Mouse (Mus musculus) ovary, postnatal 14 days (tissue): ENCODE data around the gene Ddx28.
"Not testable (repeated sequence)": the region's sequence is repeated elsewhere in the genome, so short reads cannot be mapped to it uniquely, and the experiment has no call there.

Experiments
- DNase-seq: peaks from one replicate; pipeline ENCODE4 v3.0.0; 2022; ENCODE audit warnings: low spot score

The Ddx28 gene

GRCm38 (mm10) chr8:106012203-106012602 is 521 bp upstream of the Ddx28 start:
- not testable (repeated sequence) for DNase-seq

GRCm38 (mm10) chr8:106010748-106011642 is 687 bp downstream of the Ddx28 start:
- peak; percentile 89 for DNase-seq

DNA sequence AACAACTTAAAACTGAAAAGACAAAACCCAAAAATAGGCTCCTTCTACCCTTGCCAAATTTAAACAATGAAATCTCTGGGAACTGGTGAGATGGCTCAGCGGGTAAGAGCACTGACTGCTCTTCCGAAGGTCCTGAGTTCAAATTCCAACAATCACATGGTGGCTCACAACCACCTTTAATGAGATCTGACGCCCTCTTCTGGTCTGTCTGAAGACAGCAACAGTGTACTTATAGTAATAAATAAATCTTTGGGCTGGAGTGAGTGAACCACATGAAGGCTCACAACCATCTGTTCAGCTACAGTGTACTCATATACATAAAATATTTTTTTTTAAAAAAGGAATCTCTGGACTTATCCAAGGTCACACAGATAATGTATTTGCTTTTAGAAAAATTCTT is 3.8 kb downstream of the Ddx28 start:
- DNase-seq: not testable (repeated sequence)

GRCm38 (mm10) chr8:106007135-106007534 is 4.5 kb downstream of the Ddx28 start:
- DNase-seq: no peak

- no peak for DNase-seq
These were observed 5.3 kb downstream of the Ddx28 start for GRCm38 (mm10) chr8:106006413-106006812.

GRCm38 (mm10) chr8:106005875-106006274 is 5.8 kb downstream of the Ddx28 start, which contains the start of gene Dpep2nb:
Gene Dpep2nb (minus strand): TSS chr8:106005975.
- no peak for DNase-seq

- DNase-seq: no peak
These were observed 7.0 kb downstream of the Ddx28 start for GRCm38 (mm10) chr8:106004538-106005207.

GRCm38 (mm10) chr8:106001908-106002307 is 9.8 kb downstream of the Ddx28 start:
- no peak for DNase-seq

GRCm38 (mm10) chr8:105998971-105999370 is 12.7 kb downstream of the Ddx28 start:
- DNase-seq: no peak

DNA sequence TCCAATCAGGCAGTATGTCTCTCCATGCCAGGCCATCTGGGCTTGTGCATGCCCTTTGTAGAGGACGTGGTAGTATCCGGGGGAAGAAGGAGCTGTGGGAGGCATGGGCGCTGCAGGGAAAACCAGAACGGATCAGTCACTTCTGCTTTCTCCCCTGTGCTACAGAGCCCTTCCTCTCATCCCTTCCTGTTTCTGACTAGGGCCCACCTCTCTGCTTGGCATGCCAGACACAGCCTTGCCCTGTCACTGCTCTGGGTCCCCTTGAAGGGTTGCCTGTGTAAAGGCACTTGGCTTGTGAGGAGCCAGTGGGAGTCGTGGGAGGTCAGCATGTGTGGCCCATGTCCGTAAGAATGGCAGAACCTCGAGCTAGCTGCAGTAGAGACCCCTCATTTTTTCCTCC is 15.3 kb downstream of the Ddx28 start:
- DNase-seq: no peak

- DNase-seq: no peak
These were observed 18.5 kb downstream of the Ddx28 start for GRCm38 (mm10) chr8:105993226-105993625.

DNA sequence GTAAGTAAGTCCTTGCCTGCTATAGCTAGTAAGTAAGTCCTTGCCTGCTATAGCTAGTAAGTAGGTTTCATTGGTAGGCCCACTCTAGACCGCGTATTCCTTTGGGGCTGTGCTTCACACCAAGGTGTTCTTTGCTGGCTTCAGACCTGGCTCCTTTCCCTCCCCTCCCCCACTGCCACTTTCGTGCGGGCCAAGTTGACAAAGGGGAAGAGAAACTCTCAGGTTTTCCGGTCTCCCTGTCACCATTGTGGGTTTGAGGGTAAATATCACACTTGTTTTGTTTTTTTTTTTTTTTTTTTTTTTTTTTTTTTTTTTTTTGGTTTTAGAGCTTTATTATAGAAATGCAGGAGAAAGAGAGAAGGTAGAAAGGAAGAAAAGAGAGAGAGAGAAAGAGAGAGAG is 19.2 kb downstream of the Ddx28 start:
- DNase-seq: no peak

DNA sequence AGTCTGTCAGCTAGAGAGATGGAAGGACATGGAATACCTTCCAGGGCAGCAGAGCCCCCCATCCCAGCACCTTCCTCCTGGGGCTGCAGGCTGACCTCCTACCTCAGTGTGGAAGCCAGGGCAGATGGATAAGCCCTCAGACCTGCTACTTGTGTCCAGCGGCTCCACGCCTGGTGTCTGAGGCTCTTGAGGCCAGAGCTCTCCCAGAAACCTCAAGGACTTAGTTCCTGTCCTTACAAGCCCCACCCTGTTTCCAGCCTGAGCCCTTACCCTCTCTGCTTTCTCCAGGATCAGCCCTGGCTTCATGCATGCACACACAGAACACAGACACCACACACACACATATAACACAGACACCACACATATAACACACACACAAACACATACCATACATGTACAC is 20.1 kb downstream of the Ddx28 start:
- DNase-seq: no peak

GRCm38 (mm10) chr8:105990856-105991387 is 20.8 kb downstream of the Ddx28 start, which contains the start of gene Dus2:
Gene Dus2 (plus strand): TSS chr8:105991337.
- peak; percentile 79 for DNase-seq

DNA sequence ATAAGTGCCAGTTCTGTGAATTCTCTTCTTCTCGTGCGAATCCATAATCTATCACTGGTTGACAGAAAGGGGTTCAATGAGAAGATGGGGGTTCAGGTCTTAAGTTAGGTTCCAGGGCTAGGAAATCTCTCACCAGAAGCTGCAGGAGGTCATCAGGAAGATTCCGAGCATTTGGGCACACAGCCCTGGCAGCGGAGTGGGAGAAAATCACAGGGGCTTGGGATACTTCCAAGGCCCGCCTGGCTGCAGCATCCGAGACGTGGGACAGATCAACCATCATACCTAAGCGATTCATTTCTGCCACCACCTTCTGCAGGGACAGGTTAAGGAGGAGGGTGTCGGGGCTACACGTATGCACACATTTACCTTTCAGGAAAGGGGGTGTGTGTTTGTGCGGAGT is 23.1 kb downstream of the Ddx28 start:
- DNase-seq: no peak

DNA sequence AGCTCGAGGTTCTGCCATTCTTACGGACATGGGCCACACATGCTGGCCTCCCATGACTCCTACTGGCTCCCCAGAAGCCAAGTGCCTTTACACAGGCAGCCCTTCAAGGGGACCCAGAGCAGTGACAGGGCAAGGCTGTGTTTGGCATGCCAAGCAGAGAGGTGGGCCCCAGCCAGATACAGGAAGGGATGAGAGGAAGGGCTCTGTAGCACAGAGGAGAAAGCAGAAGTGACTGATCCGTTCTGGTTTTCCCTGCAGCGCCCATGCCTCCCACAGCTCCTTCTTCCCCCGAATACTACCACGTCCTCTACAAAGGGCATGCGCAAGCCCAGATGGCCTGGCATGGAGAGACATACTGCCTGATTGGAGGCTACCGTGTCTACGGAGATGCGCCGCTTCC is 28.3 kb downstream of the Ddx28 start:
- not testable (repeated sequence) for DNase-seq

DNA sequence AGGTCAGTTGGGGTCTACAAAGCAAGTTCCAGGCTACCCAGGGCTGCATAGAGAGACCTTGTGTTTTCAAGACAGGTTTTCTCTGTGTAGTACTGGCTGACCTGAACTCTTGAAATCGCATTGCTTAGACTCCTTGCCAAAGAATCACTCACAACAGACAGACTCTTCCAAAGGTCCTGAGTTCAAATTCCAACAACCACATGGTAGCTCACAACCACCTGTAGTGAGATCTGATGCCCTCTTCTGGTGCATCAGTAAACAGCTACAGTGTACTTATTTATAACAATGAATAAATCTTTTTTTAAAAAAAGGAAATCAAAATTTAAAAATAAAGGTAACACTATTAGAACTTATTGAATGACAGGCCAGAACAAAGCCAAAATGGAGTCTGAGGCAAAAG is 30.5 kb downstream of the Ddx28 start:
- DNase-seq: no peak

- DNase-seq: no peak
These were observed 32.4 kb downstream of the Ddx28 start, which contains the start of gene Dpep3 for GRCm38 (mm10) chr8:105979325-105979724. Gene Dpep3 (minus strand): TSS chr8:105979429.

DNA sequence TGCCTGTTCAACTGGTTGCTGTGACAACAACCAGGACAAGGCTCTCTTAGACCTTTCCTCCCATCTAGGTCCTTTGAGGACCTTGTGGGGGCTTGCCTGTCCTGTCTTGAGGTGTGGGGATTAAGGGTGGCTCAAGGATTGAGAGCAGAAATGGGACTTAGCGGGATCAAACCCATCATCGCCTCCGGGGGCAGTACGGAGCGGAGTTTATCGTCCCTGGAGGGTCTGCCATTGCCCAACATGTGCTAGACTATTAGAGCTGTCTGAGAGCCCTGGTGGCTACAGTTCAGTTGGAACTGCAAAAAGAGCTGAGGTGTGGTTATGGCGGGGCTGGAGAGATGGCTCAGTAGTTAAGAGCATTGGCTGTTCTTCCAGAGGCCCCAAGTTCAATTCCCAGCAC is 36.3 kb downstream of the Ddx28 start:
- no peak for DNase-seq

GRCm38 (mm10) chr8:105971019-105971720 is 40.5 kb downstream of the Ddx28 start:
- DNase-seq: no peak

GRCm38 (mm10) chr8:105969367-105969766 is 42.3 kb downstream of the Ddx28 start:
- no peak for DNase-seq

DNA sequence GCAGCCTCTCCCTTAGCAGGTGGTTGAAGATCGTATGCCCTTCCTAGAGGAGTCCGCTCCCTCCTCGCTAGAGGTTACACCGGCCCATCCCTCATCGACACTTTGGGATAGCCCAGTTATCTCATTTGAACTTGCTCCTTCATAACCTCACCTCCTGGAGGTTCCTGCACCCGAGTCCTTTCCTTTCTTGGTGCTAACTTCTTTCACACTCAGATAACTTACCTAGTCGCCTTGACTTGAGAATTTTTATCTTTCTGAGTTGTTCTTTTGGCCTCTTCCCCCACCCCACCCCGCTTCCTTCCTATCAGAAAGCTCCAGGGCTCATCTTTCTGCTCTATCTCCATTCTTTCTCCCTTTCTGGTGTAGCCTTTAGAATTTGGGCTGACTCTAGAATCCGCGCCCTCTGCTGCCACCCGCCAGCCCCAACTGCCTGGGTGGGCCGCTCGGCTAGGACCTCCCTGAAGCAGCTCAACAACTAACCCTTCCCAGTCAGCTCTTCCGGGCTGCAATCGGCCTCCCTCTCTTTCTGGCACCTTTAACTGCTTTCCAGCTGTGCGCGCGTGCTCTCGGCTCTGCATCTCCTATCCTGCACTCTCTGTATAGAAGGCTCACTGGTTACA is 44.9 kb downstream of the Ddx28 start:
- peak; percentile 37 for DNase-seq
